Mouse (Mus musculus) thymus, postnatal 36 days (tissue): ENCODE measurements around the gene Kcnn4.
A peak's percentile ranks its signal among the peaks of the same experiment; 100 is the strongest.
"Not testable (repeated sequence)": the region's sequence is repeated elsewhere in the genome, so short reads cannot be mapped to it uniquely, and the experiment has no call there.

Source experiments
- DNase-seq, 2 experiments: peaks; one replicate each; pipeline ENCODE4 v3.0.0; 2022; ENCODE audit warnings: mixed read lengths in 2 of 2

Gene Kcnn4

GRCm38 (mm10) chr7:24391687-24392086 is 21.6 kb downstream of the Kcnn4 start:
- no peak for DNase-seq

- peak in 1 of 2 experiments; percentile 3 for DNase-seq
These were observed 24.0 kb downstream of the Kcnn4 start for GRCm38 (mm10) chr7:24394054-24394453.

- peak; percentile 47 to 63 for DNase-seq
These were observed 24.6 kb downstream of the Kcnn4 start for GRCm38 (mm10) chr7:24394475-24395161.

- DNase-seq: no peak
These were observed 26.8 kb downstream of the Kcnn4 start for GRCm38 (mm10) chr7:24396832-24397231.

GRCm38 (mm10) chr7:24398364-24398913 is 28.4 kb downstream of the Kcnn4 start:
- DNase-seq: no peak

- peak; percentile 96 to 98 for DNase-seq
These were observed 29.4 kb downstream of the Kcnn4 start, which contains the start of gene Smg9 for GRCm38 (mm10) chr7:24399256-24400081. Smg9 (plus strand) TSS chr7:24399619.

GRCm38 (mm10) chr7:24400082-24400452 is 30.0 kb downstream of the Kcnn4 start:
- DNase-seq: no peak

- DNase-seq: not testable (repeated sequence)
These were observed 30.4 kb downstream of the Kcnn4 start for GRCm38 (mm10) chr7:24400489-24400888.

- no peak for DNase-seq
These were observed 32.8 kb downstream of the Kcnn4 start for GRCm38 (mm10) chr7:24402851-24403250.

- no peak for DNase-seq
These were observed 35.6 kb downstream of the Kcnn4 start for GRCm38 (mm10) chr7:24405649-24406048.

- peak; percentile 68 to 70 for DNase-seq
These were observed 36.7 kb downstream of the Kcnn4 start for GRCm38 (mm10) chr7:24406528-24407344.

GRCm38 (mm10) chr7:24408186-24408585 is 38.1 kb downstream of the Kcnn4 start:
- DNase-seq: no peak

- DNase-seq: no peak
These were observed 40.1 kb downstream of the Kcnn4 start for GRCm38 (mm10) chr7:24410123-24410522.

- no peak for DNase-seq
These were observed 40.8 kb downstream of the Kcnn4 start for GRCm38 (mm10) chr7:24410831-24411230.

GRCm38 (mm10) chr7:24413630-24414029 is 43.6 kb downstream of the Kcnn4 start:
- DNase-seq: peak; percentile 52 to 74

GRCm38 (mm10) chr7:24415261-24415660 is 45.2 kb downstream of the Kcnn4 start:
- no peak for DNase-seq

- no peak for DNase-seq
These were observed 49.5 kb downstream of the Kcnn4 start for GRCm38 (mm10) chr7:24419579-24419978.

GRCm38 (mm10) chr7:24421648-24422047 is 51.6 kb downstream of the Kcnn4 start:
- DNase-seq: no peak

- DNase-seq: no peak
These were observed 52.2 kb downstream of the Kcnn4 start for GRCm38 (mm10) chr7:24422251-24422650.

GRCm38 (mm10) chr7:24423107-24423763 is 53.2 kb downstream of the Kcnn4 start:
- no peak for DNase-seq

GRCm38 (mm10) chr7:24423956-24424732 is 54.1 kb downstream of the Kcnn4 start:
- DNase-seq: no peak
